Mouse (Mus musculus): ENCODE measurements around the gene Aacs.
"Not testable (repeated sequence)": the region's sequence is repeated elsewhere in the genome, so short reads cannot be mapped to it uniquely, and the experiment has no call there.

Gene Aacs

GRCm38 (mm10) chr5:125475601-125476285 lies at the start of gene Aacs:
TSS of gene Aacs (plus strand) at chr5:125475814.
- DNase-seq (ENCODE audit: low spot score in 2 of 2): peak; percentile 90 to 97

GRCm38 (mm10) chr5:125426343-125426742 lies 49.3 kb upstream of the Aacs start:
- no peak for DNase-seq (ENCODE audit: low spot score in 2 of 2)

GRCm38 (mm10) chr5:125432324-125432723 lies 43.3 kb upstream of the Aacs start:
- DNase-seq (ENCODE audit: low spot score in 2 of 2): not testable (repeated sequence)

- peak; percentile 92 to 93 for DNase-seq (ENCODE audit: low spot score in 2 of 2)
These were observed 41.7 kb upstream of the Aacs start, which contains the start of gene Dhx37 for GRCm38 (mm10) chr5:125433793-125434337. TSS of gene Dhx37 (minus strand) at chr5:125434121.

GRCm38 (mm10) chr5:125434347-125434746 lies 41.3 kb upstream of the Aacs start:
- DNase-seq (ENCODE audit: low spot score in 2 of 2): not testable (repeated sequence)

- DNase-seq (ENCODE audit: low spot score in 2 of 2): no peak
These were observed 34.9 kb upstream of the Aacs start for GRCm38 (mm10) chr5:125440583-125441233.

- peak in 1 of 2 experiments; percentile 43 for DNase-seq (ENCODE audit: low spot score in 2 of 2)
These were observed 34.1 kb upstream of the Aacs start, which contains the start of gene Bri3bp for GRCm38 (mm10) chr5:125441234-125442114. TSS of gene Bri3bp (plus strand) at chr5:125441568.

GRCm38 (mm10) chr5:125442136-125442995 lies 33.2 kb upstream of the Aacs start:
- no peak for DNase-seq (ENCODE audit: low spot score in 2 of 2)

- DNase-seq (ENCODE audit: low spot score in 2 of 2): no peak
These were observed 32.3 kb upstream of the Aacs start for GRCm38 (mm10) chr5:125443335-125443734.

GRCm38 (mm10) chr5:125443915-125444314 lies 31.7 kb upstream of the Aacs start:
- DNase-seq (ENCODE audit: low spot score in 2 of 2): no peak

- no peak for DNase-seq (ENCODE audit: low spot score in 2 of 2)
These were observed 31.1 kb upstream of the Aacs start for GRCm38 (mm10) chr5:125444554-125444953.

- DNase-seq (ENCODE audit: low spot score in 2 of 2): no peak
These were observed 29.3 kb upstream of the Aacs start for GRCm38 (mm10) chr5:125446344-125446743.

- DNase-seq (ENCODE audit: low spot score in 2 of 2): peak; percentile 77
These were observed 27.6 kb upstream of the Aacs start for GRCm38 (mm10) chr5:125448026-125448425.

- DNase-seq (ENCODE audit: low spot score in 2 of 2): no peak
These were observed 27.0 kb upstream of the Aacs start for GRCm38 (mm10) chr5:125448631-125449030.

GRCm38 (mm10) chr5:125449306-125449705 lies 26.3 kb upstream of the Aacs start:
- no peak for DNase-seq (ENCODE audit: low spot score in 2 of 2)

- peak in 1 of 2 experiments; percentile 25 for DNase-seq (ENCODE audit: low spot score in 2 of 2)
These were observed 23.0 kb upstream of the Aacs start for GRCm38 (mm10) chr5:125452573-125452972.

GRCm38 (mm10) chr5:125456100-125456499 lies 19.5 kb upstream of the Aacs start:
- DNase-seq (ENCODE audit: low spot score in 2 of 2): no peak

- no peak for DNase-seq (ENCODE audit: low spot score in 2 of 2)
These were observed 18.1 kb upstream of the Aacs start for GRCm38 (mm10) chr5:125457538-125457937.

GRCm38 (mm10) chr5:125460574-125460973 lies 15.0 kb upstream of the Aacs start:
- no peak for DNase-seq (ENCODE audit: low spot score in 2 of 2)

GRCm38 (mm10) chr5:125461868-125462445 lies 13.7 kb upstream of the Aacs start:
- DNase-seq (ENCODE audit: low spot score in 2 of 2): peak in 1 of 2 experiments; percentile 25

All from heart, adult 9 months (tissue).